Mouse (Mus musculus) hindbrain, embryonic 14.5 days (tissue): ENCODE measurements at regions not wholly inside any gene's neighbourhood (a gene's known extent, or its start where the extent isn't known, plus 50 kb on each side); places are given as distances from the start of the nearest gene placed in this dataset.
"Not testable (repeated sequence)": the region's sequence is repeated elsewhere in the genome, so short reads cannot be mapped to it uniquely, and the experiment has no call there.

ENCODE experiments used
- ATAC-seq: fragments of 200-750 bp; cut with Nextera tagmentation; 2 replicates; pipeline ENCODE4 v1.8.0; 2017; ENCODE audit warnings: moderate number of reproducible peaks, mild to moderate bottlenecking, moderate TSS enrichment, moderate library complexity; ENCODE audit not compliant: low FRiP score
- DNase-seq: peaks from one replicate; pipeline ENCODE4 v3.0.0-alpha.2; 2015; ENCODE audit warnings: low spot score
- H3K27ac ChIP-seq: fragments of 300-500 bp; sonication (generic); 2 replicates; pipeline ENCODE4 v1.5.1; 2014; ENCODE audit warnings: mild to moderate bottlenecking, moderate library complexity
- H3K27me3 ChIP-seq: fragments of 300-500 bp; sonication (generic); 2 replicates; pipeline ENCODE4 v1.6.1; 2014; ENCODE audit warnings: mild to moderate bottlenecking, low read length, mixed read lengths; ENCODE audit not compliant: control insufficient read depth, insufficient read depth
- H3K36me3 ChIP-seq: fragments of 300-500 bp; sonication (generic); replicated peaks from 2 replicates; pipeline ENCODE4 v1.6.1; 2014; ENCODE audit not compliant: control insufficient read depth, insufficient read depth
- H3K4me1 ChIP-seq: fragments of 300-500 bp; sonication (generic); replicated peaks from 2 replicates; pipeline ENCODE4 v1.6.1; 2014; ENCODE audit warnings: antibody characterized with exemption, low read length, mixed read lengths; ENCODE audit not compliant: control insufficient read depth, insufficient read depth
- H3K4me2 ChIP-seq: fragments of 300-500 bp; sonication (generic); replicated peaks from 2 replicates; pipeline ENCODE4 v1.6.1; 2014; ENCODE audit warnings: mild to moderate bottlenecking, moderate library complexity
- H3K4me3 ChIP-seq: fragments of 300-500 bp; sonication (generic); replicated peaks from 2 replicates; pipeline ENCODE4 v1.5.1; 2014; ENCODE audit warnings: mild to moderate bottlenecking, low read length
- H3K9ac ChIP-seq: fragments of 300-500 bp; sonication (generic); 2 replicates; pipeline ENCODE4 v1.6.1; 2014
- H3K9me3 ChIP-seq: fragments of 300-500 bp; sonication (generic); 2 replicates; pipeline ENCODE4 v1.6.1; 2016; ENCODE audit warnings: low read length; ENCODE audit not compliant: control insufficient read depth
- WGBS: fragments of 180-500 bp; shearing (Covaris S2); extraction: QIAGEN DNeasy Blood & Tissue Kit; methylation state at CpG from one replicate; pipeline ENCODE4 v1.1.7; 2014; 5-methylcytosine and 5-hydroxymethylcytosine counted together

- Histone ChIP-seq H3K27me3 (no peaks in the 10 kb centered on the region), H3K36me3 (no peaks in the 10 kb centered on the region), H3K9me3 (no peaks in the 10 kb centered on the region), H3K4me1 (no peaks in the 10 kb centered on the region), H3K4me2 (no peak overlapping the region), H3K27ac (no peak overlapping the region), H3K4me3 (no peak overlapping the region), H3K9ac (no peak overlapping the region)
- no peak for ATAC-seq
- 80% methylated on average over 2 of the region's 2 CpGs for WGBS
- DNase-seq: no peak
These were observed 1088.4 kb upstream of the 1700008P02Rik start for GRCm38 (mm10) chr3:7708609-7709008.

DNA sequence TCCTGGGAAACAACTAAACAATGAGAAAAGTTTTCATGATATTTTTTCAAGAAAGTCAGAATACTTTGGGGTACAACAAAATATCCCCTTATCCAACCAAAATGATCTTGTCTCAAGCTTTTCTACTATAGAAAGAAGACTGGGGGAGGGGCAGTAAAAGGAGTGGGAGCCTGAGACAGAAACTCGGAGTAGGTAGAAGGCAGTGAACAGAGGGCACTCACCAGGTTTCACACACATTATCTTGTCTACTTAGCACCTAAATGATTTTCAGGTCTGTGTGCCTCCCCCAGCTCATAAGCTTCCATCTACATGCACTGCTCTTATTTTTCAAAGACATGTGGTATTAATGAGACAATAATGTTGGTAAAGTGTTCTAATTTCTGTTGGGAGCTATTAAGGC, 1063.3 kb upstream of the 1700008P02Rik start:
- H3K9me3 ChIP-seq: no peaks in the 10 kb centered on the region
- H3K36me3 ChIP-seq: no peaks in the 10 kb centered on the region
- H3K27ac ChIP-seq: no peak overlapping the region
- no peak for ATAC-seq
- no peaks in the 10 kb centered on the region for H3K27me3 ChIP-seq
- no peak overlapping the region for H3K9ac ChIP-seq
- H3K4me3 ChIP-seq: no peak overlapping the region
- no peaks in the 10 kb centered on the region for H3K4me1 ChIP-seq
- DNase-seq: no peak
- 86% methylated on average over 1 of the region's 1 CpGs for WGBS
- H3K4me2 ChIP-seq: no peak overlapping the region

GRCm38 (mm10) chr3:7682816-7683215, 1062.6 kb upstream of the 1700008P02Rik start:
- DNase-seq, H3K36me3 ChIP-seq, H3K9ac ChIP-seq, H3K4me3 ChIP-seq, H3K9me3 ChIP-seq, H3K4me2 ChIP-seq, ATAC-seq, H3K27me3 ChIP-seq, H3K27ac ChIP-seq, H3K4me1 ChIP-seq: not testable (repeated sequence)
- 47% methylated on average over 3 of the region's 3 CpGs for WGBS

- Histone ChIP-seq H3K4me3 (no peak overlapping the region), H3K9ac (no peak overlapping the region), H3K4me1 (no peaks in the 10 kb centered on the region), H3K4me2 (no peak overlapping the region), H3K9me3 (no peaks in the 10 kb centered on the region), H3K36me3 (no peaks in the 10 kb centered on the region), H3K27ac (no peak overlapping the region), H3K27me3 (no peaks in the 10 kb centered on the region)
- DNase-seq (no peak), ATAC-seq (no peak)
- 79% methylated on average over 3 of the region's 3 CpGs for WGBS
These were observed 1062.1 kb upstream of the 1700008P02Rik start for GRCm38 (mm10) chr3:7682311-7682710.

DNA sequence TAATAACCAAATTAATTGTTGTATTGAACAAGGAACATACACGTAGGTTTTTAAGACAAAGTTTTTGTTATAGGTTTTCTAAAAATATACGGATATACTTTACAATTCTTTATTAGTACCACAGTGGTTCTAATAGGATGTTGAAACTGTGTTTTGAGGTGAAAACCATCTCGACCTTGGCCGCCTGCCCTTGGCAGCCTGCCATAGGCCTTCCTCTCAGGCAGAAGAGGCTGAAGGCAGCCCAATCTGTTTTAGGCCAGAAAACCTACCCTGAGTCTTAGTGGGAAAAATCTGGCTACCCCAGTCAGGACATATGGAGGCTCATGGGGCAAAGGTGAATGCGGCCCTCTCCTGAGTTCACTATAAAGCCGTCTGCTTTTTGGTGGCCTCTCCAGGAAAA, 1049.7 kb upstream of the 1700008P02Rik start:
- H3K27ac ChIP-seq: no peak overlapping the region
- no peaks in the 10 kb centered on the region for H3K36me3 ChIP-seq
- ATAC-seq (no peak), DNase-seq (no peak)
- H3K9me3 ChIP-seq: peaks cover 5% of the 10 kb centered on the region
- no peak overlapping the region for H3K4me3 ChIP-seq
- no peaks in the 10 kb centered on the region for H3K27me3 ChIP-seq
- no peaks in the 10 kb centered on the region for H3K4me1 ChIP-seq
- no peak overlapping the region for H3K9ac ChIP-seq
- 95% methylated on average over 6 of the region's 6 CpGs for WGBS
- H3K4me2 ChIP-seq: no peak overlapping the region

- H3K4me3 ChIP-seq, H3K4me2 ChIP-seq, ATAC-seq, H3K9ac ChIP-seq, H3K27ac ChIP-seq, H3K36me3 ChIP-seq, H3K4me1 ChIP-seq, H3K9me3 ChIP-seq, H3K27me3 ChIP-seq, DNase-seq: not testable (repeated sequence)
- WGBS: 78% methylated on average over 5 of the region's 5 CpGs
These were observed 1047.6 kb upstream of the 1700008P02Rik start for GRCm38 (mm10) chr3:7667851-7668250.

- 88% methylated on average over 9 of the region's 9 CpGs for WGBS
These were observed 1046.3 kb upstream of the 1700008P02Rik start for GRCm38 (mm10) chr3:7666391-7667142.

More at GRCm38 (mm10) chr3:7666391-7667142, 1046.3 kb upstream of the 1700008P02Rik start:
- not testable (repeated sequence) for H3K4me1 ChIP-seq, ATAC-seq, H3K27me3 ChIP-seq, H3K9me3 ChIP-seq, H3K36me3 ChIP-seq, DNase-seq, H3K9ac ChIP-seq, H3K4me3 ChIP-seq, H3K4me2 ChIP-seq, H3K27ac ChIP-seq
